Mouse (Mus musculus) layer of hippocampus, postnatal 25 days (tissue): Measurements from ENCODE around the gene Drd4. TPM values are rescaled to one million over a fixed set of nuclear protein-coding genes. Genes with fewer than 3 reads are reported as not detected.

Source experiments
- DNase-seq, 2 experiments: peaks; one replicate each; pipeline ENCODE4 v3.0.0; 2022; ENCODE audit warnings: mixed read lengths in 2 of 2, low spot score in 1 of 2; ENCODE audit errors: extremely low spot score in 1 of 2
- total RNA-seq, 2 experiments: library from RNA; stranded (reverse); gene quantifications; 2 replicates each; pipeline ENCODE4 v1.2.3; 2021

Gene Drd4
- total RNA-seq, 2 experiments from 2014 or later = 0.12 TPM; not detected in 1

GRCm38 (mm10) chr7:141330706-141331105 is 38.9 kb downstream of the Drd4 start:
- DNase-seq = no peak

- no peak for DNase-seq
Observed at GRCm38 (mm10) chr7:141331990-141332389, 40.2 kb downstream of the Drd4 start.

- no peak for DNase-seq
Observed at GRCm38 (mm10) chr7:141335044-141335579, 43.3 kb downstream of the Drd4 start.

- DNase-seq = no peak
Observed at GRCm38 (mm10) chr7:141335682-141336081, 43.9 kb downstream of the Drd4 start.

- no peak for DNase-seq
Observed at GRCm38 (mm10) chr7:141336296-141336695, 44.5 kb downstream of the Drd4 start.

GRCm38 (mm10) chr7:141337716-141338416 is 46.1 kb downstream of the Drd4 start:
- DNase-seq = no peak

- no peak for DNase-seq
Observed at GRCm38 (mm10) chr7:141338576-141339131, 46.8 kb downstream of the Drd4 start, which contains the start of gene Eps8l2. Gene Eps8l2, plus strand, starts transcription at chr7:141338880.

- DNase-seq = no peak
Observed at GRCm38 (mm10) chr7:141339215-141339920, 47.6 kb downstream of the Drd4 start.

- no peak for DNase-seq
Observed at GRCm38 (mm10) chr7:141340023-141340422, 48.2 kb downstream of the Drd4 start.

- no peak for DNase-seq
Observed at GRCm38 (mm10) chr7:141340476-141340875, 48.7 kb downstream of the Drd4 start.

- DNase-seq = no peak
Observed at GRCm38 (mm10) chr7:141341689-141342226, 50.0 kb downstream of the Drd4 start.

GRCm38 (mm10) chr7:141343230-141343629 is 51.4 kb downstream of the Drd4 start:
- no peak for DNase-seq

GRCm38 (mm10) chr7:141343696-141344095 is 51.9 kb downstream of the Drd4 start:
- no peak for DNase-seq

GRCm38 (mm10) chr7:141344787-141345186 is 53.0 kb downstream of the Drd4 start:
- DNase-seq = no peak

Other genes starting within 250 kb of the Drd4 start
- gene B4galnt4, start 230.9 kb upstream of the Drd4 start, total RNA-seq = 10 to 100 TPM; 80.7 to 96.2 TPM
- gene Pkp3, start 213.8 kb upstream of the Drd4 start, total RNA-seq = not detected
- 1 to 10 TPM; 1.9 to 3.2 TPM for gene Sigirr, start 191.4 kb upstream of the Drd4 start, total RNA-seq
- gene Ano9, start 174.2 kb upstream of the Drd4 start, total RNA-seq = not detected
- 10 to 100 TPM; 58.7 to 61.1 TPM for gene Ptdss2, start 169.6 kb upstream of the Drd4 start, total RNA-seq
- 10 to 100 TPM; 32.5 to 36.5 TPM for gene Rnh1, start 119.1 kb upstream of the Drd4 start, total RNA-seq
- gene Hras, start 98.0 kb upstream of the Drd4 start, total RNA-seq = 100 to 1,000 TPM; 193 to 235 TPM
- gene Lrrc56, start 97.8 kb upstream of the Drd4 start, total RNA-seq = 1 to 10 TPM; 4.5 to 6.1 TPM
- gene Lmntd2, start 77.9 kb upstream of the Drd4 start, total RNA-seq = not detected
- gene Rassf7, start 76.1 kb upstream of the Drd4 start, total RNA-seq = under 1 TPM; 0.64 to 0.80 TPM
- 10 to 100 TPM; 67.1 to 71.1 TPM for gene Phrf1, start 63.2 kb upstream of the Drd4 start, total RNA-seq
- gene Irf7, start 25.5 kb upstream of the Drd4 start, total RNA-seq = 1 to 10 TPM in 1 of 2 experiments, under 1 TPM in 1; 0.91 to 1.9 TPM
- gene Cdhr5, start 15.2 kb upstream of the Drd4 start, total RNA-seq = not detected
- not detected for gene Sct, start 12.9 kb upstream of the Drd4 start, total RNA-seq
- 10 to 100 TPM; 91.3 to 92.6 TPM for gene Deaf1, start 35.7 kb downstream of the Drd4 start, total RNA-seq
- gene Tmem80, start 35.7 kb downstream of the Drd4 start, total RNA-seq = 10 to 100 TPM; 28.8 to 39.3 TPM
- gene Eps8l2, start 46.9 kb downstream of the Drd4 start, total RNA-seq = 1 to 10 TPM; 4.7 to 6.2 TPM
- 100 to 1,000 TPM; 125 to 154 TPM for gene Taldo1, start 100.2 kb downstream of the Drd4 start, total RNA-seq
- 10 to 100 TPM; 42.4 to 49.2 TPM for gene Gatd1, start 122.1 kb downstream of the Drd4 start, total RNA-seq
- gene Cend1, start 137.5 kb downstream of the Drd4 start, total RNA-seq = 100 to 1,000 TPM; 286 to 299 TPM
- gene Slc25a22, start 145.9 kb downstream of the Drd4 start, total RNA-seq = 100 to 1,000 TPM; 351 to 355 TPM
- gene Pidd1, start 152.0 kb downstream of the Drd4 start, total RNA-seq = 1 to 10 TPM in 1 of 2 experiments, under 1 TPM in 1; 0.84 to 2.2 TPM
- gene Rplp2, start 155.4 kb downstream of the Drd4 start, total RNA-seq = 100 to 1,000 TPM; 526 to 589 TPM
- gene Pnpla2, start 163.2 kb downstream of the Drd4 start, total RNA-seq = 10 to 100 TPM; 23.2 to 30.4 TPM
- gene Cracr2b, start 169.1 kb downstream of the Drd4 start, total RNA-seq = 1 to 10 TPM; 2.1 to 4.2 TPM
- gene Cd151, start 175.4 kb downstream of the Drd4 start, total RNA-seq = 10 to 100 TPM; 25.7 TPM
- gene Polr2l, start 183.1 kb downstream of the Drd4 start, total RNA-seq = 10 to 100 TPM; 40.9 to 47.2 TPM
- 10 to 100 TPM; 12.2 to 14.3 TPM for gene Tspan4, start 183.2 kb downstream of the Drd4 start, total RNA-seq
- 10 to 100 TPM; 81.3 to 84.0 TPM for gene Chid1, start 247.9 kb downstream of the Drd4 start, total RNA-seq